Mouse (Mus musculus) lung, embryonic 14.5 days (tissue): ENCODE measurements around the gene Aldh16a1. TPM values are rescaled to one million over a fixed set of nuclear protein-coding genes. Genes with fewer than 3 reads are reported as not detected.
"Not testable (repeated sequence)": the region's sequence is repeated elsewhere in the genome, so short reads cannot be mapped to it uniquely, and the experiment has no call there.

Source experiments
- ATAC-seq: fragments of 200-750 bp; cut with Nextera tagmentation; 2 replicates; pipeline ENCODE4 v1.8.0; 2017; ENCODE audit warnings: mild to moderate bottlenecking, moderate TSS enrichment, moderate library complexity; ENCODE audit not compliant: insufficient read depth
- DNase-seq: peaks from one replicate; pipeline ENCODE4 v3.0.0-alpha.2; 2015
- H3K27ac ChIP-seq: fragments of 300-500 bp; sonication (generic); 2 replicates; pipeline ENCODE4 v1.5.1; 2014; ENCODE audit warnings: low read depth, mild to moderate bottlenecking, moderate library complexity
- H3K27me3 ChIP-seq: fragments of 300-500 bp; sonication (generic); 2 replicates; pipeline ENCODE4 v1.6.1; 2014; ENCODE audit warnings: low read length, control low read depth; ENCODE audit not compliant: insufficient read depth
- H3K36me3 ChIP-seq: fragments of 300-500 bp; sonication (generic); 2 replicates; pipeline ENCODE4 v1.6.1; 2014; ENCODE audit warnings: control low read depth; ENCODE audit not compliant: insufficient read depth
- H3K4me1 ChIP-seq: fragments of 300-500 bp; sonication (generic); 2 replicates; pipeline ENCODE4 v1.6.1; 2014; ENCODE audit warnings: antibody characterized with exemption, control low read depth; ENCODE audit not compliant: insufficient read depth
- H3K4me2 ChIP-seq: fragments of 300-500 bp; sonication (generic); 2 replicates; pipeline ENCODE4 v1.6.1; 2014; ENCODE audit warnings: mild to moderate bottlenecking
- H3K4me3 ChIP-seq: fragments of 300-500 bp; sonication (generic); 2 replicates; pipeline ENCODE4 v1.5.1; 2014; ENCODE audit warnings: low read depth, low read length
- H3K9ac ChIP-seq: fragments of 300-500 bp; sonication (generic); 2 replicates; pipeline ENCODE4 v1.6.1; 2014
- H3K9me3 ChIP-seq: fragments of 300-500 bp; sonication (generic); 2 replicates; pipeline ENCODE4 v1.6.1; 2016; ENCODE audit warnings: low read depth, low read length, control low read depth
- CTCF ChIP-seq: IDR thresholded peaks from 2 replicates; pipeline ENCODE4 v1.5.1; 2016; ENCODE audit warnings: antibody characterized with exemption, low read depth
- WGBS: fragments of 180-500 bp; shearing (Covaris S2); extraction: QIAGEN DNeasy Blood & Tissue Kit; methylation state at CpG from one replicate; pipeline ENCODE4 v1.1.7; 2014; 5-methylcytosine and 5-hydroxymethylcytosine counted together
- polyA plus RNA-seq: library from polyadenylated mRNA; unstranded; fragments of >200 nt; fragmentation: Nextera tagmentation; extraction: Ambion mirVana; gene quantifications from 2 replicates; pipeline ENCODE4 v1.2.1, GENCODE M21; 2014

Aldh16a1 gene
- polyA plus RNA-seq, 1 experiment from 2014 or later: 52.9 TPM

DNA sequence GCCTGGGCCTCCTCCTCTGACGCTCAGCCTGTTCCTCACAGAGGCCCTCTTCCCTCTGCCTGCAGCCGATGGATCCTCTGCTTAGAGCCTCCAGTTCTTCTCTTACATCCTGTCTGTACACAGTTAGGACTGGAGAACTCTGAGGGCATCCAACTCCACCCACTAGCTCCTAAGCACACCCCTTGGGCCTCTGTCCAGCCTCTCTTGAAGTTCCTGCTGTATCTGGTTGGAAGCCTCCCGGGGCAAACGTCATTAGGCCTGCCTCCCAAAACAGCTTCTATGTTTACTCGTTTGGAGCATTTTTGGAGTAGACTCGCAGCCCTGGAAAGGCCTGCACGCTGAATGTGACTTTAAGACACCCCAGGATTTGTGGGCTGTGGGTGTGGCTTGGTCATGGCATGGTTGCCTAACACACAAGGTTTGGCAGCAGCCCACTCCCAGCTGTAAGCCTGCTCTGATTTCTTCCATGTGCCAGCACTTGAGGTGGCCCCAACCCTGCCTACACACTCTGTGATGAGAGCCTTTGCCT is 50.7 kb downstream of the Aldh16a1 start, which contains the start of gene Fcgrt:
Gene Fcgrt, minus strand, starts transcription at position 200 of the 529 bp plus-strand sequence.
- Histone ChIP-seq H3K9me3 (no peaks in the 10 kb centered on the region), H3K27ac (peak within 1 kb of the TSS; percentile 85), H3K27me3 (no peaks in the 10 kb centered on the region), H3K36me3 (no peaks in the 10 kb centered on the region; the same call in 1 of the 2 replicates), H3K4me3 (peak within 1 kb of the TSS; percentile 32), H3K9ac (peak within 1 kb of the TSS; percentile 59), H3K4me1 (peaks cover 7% of the 10 kb centered on the region; the same call in 1 of the 2 replicates), H3K4me2 (peak within 1 kb of the TSS; percentile 59)
- DNase-seq (peak; percentile 97), ATAC-seq (peak; percentile 98)
- 14% methylated on average over 7 of the region's 7 CpGs for WGBS
- TF ChIP-seq CTCF: no peak

DNA sequence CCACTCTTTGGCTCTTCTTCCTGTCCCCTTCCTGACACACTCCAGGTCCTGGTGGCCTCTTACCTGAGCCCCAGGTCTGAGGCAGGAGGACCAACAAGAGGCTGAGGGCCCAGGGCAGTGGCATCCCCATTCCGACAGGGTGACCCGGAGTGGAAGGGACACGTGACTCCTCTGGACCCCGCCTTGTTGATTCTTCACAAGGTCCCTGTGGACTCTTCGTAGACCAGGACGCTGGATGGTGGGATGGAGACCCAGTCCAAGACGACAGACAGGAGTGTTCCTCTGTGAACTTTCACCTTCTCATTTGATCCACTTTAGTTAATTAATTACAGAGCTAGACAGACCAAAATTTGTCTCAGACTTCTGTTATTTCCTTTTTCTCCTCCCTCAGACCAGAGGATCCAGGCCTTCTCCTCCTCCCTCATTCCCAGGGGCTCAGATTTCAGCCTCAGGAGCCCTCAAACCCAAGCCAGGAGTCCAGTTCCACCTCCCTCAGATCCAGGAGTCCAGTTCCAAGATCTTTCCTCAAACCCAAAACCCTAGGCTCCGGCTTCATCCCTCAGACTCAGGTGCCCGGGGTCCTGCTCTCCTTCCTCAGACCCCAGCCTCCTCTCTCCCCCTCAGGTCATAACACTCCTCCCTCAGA is 51.3 kb downstream of the Aldh16a1 start:
- H3K4me3 ChIP-seq: peak overlapping the region; percentile 32
- no peak for TF ChIP-seq CTCF
- H3K4me1 ChIP-seq: peaks cover 7% of the 10 kb centered on the region; the same call in 1 of the 2 replicates
- peak overlapping the region; percentile 85 for H3K27ac ChIP-seq
- no peaks in the 10 kb centered on the region for H3K9me3 ChIP-seq
- H3K4me2 ChIP-seq: peak overlapping the region; percentile 59
- ATAC-seq (no peak), DNase-seq (no peak)
- peak overlapping the region; percentile 59 for H3K9ac ChIP-seq
- no peaks in the 10 kb centered on the region; the same call in 1 of the 2 replicates for H3K36me3 ChIP-seq
- no peaks in the 10 kb centered on the region for H3K27me3 ChIP-seq
- WGBS: 54% methylated on average over 9 of the region's 9 CpGs

DNA sequence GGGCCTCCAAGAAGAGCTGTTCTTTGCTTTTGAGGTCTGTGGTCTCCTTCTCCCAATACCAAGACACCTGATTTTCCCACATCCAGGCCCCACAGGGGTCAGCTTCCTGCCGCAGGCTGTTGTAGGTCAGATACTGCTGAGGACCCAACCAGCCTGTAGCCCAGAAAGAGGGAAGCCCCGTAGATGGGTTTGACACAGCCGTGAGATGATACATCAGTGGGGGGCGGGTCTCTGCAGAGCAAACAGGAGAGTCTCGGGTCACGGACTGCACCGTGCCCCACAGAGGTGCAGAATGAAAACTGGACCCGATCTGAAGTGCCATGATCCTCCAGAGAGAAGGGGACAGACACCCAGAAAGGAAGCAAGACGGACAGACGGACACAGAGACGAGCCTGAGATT is 51.9 kb downstream of the Aldh16a1 start:
- H3K9me3 ChIP-seq: no peaks in the 10 kb centered on the region
- H3K36me3 ChIP-seq: no peaks in the 10 kb centered on the region; the same call in 1 of the 2 replicates
- H3K27ac ChIP-seq: no peak overlapping the region
- no peak for TF ChIP-seq CTCF
- H3K4me1 ChIP-seq: peaks cover 7% of the 10 kb centered on the region; the same call in 1 of the 2 replicates
- H3K9ac ChIP-seq: peak overlapping the region; percentile 59; the same call in 1 of the 2 replicates
- 67% methylated on average over 11 of the region's 11 CpGs for WGBS
- H3K27me3 ChIP-seq: no peaks in the 10 kb centered on the region
- H3K4me2 ChIP-seq: peak overlapping the region; percentile 59
- no peak for DNase-seq
- H3K4me3 ChIP-seq: peak overlapping the region; percentile 32; the same call in 1 of the 2 replicates
- ATAC-seq: no peak

DNA sequence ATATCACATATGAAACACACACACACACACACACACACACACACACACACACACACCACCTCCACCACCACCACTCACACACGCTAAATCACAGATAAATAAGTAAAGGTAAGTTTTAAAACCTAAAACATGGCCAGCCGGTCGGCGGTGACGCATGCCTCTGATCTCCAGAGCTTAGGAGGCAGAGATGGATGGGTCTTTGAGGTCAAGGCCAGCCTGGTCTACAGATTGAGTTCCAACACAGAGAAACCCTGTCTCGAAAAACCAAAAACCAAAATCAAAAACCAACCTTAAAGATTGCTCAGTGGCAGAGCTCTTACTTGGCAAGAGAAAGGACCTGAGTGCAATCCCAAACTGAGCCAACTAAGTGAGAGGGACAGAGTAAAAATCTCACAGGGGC is 54.3 kb downstream of the Aldh16a1 start:
- Histone ChIP-seq H3K27ac (no peak overlapping the region), H3K4me1 (peaks cover 7% of the 10 kb centered on the region; the same call in 1 of the 2 replicates), H3K9ac (no peak overlapping the region), H3K9me3 (no peaks in the 10 kb centered on the region), H3K27me3 (no peaks in the 10 kb centered on the region), H3K36me3 (peaks cover 5% of the 10 kb centered on the region; the same call in 1 of the 2 replicates), H3K4me2 (no peak overlapping the region), H3K4me3 (no peak overlapping the region)
- DNase-seq: no peak
- WGBS: 75% methylated on average over 6 of the region's 6 CpGs
- no peak for TF ChIP-seq CTCF
- ATAC-seq: no peak

DNA sequence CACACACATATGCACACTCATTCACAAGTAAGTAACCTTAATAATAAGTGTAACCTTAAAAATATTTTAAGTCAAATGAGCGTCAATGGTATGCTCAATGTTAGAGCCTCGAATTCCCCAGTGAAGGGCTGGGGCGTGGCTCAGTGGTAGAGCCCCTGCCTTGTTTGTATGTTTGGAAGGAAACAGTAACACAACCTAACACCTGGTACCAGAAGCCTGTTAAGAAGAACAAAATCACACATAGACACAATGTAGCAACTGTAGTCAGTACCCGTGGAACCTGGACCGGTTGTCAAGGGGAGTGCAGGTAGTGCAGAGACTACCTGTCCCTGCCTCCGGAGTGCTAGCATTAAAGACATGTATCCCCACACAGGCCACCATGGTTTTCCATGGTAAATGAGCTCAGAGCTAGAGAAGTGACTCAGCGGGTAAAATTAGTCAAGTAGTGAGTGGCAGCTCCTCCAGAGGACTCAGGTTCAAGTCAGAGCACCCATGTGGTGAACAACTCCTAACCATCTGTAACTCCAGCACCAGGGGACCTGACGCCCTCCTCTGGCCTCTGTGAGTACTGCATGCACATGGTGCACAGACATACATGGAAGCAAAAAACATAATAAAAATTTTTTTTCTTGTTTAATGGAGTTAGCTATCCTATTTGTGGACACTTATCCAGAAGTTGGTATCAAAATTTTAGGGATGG is 55.7 kb downstream of the Aldh16a1 start:
- H3K27ac ChIP-seq: no peak overlapping the region
- H3K27me3 ChIP-seq: no peaks in the 10 kb centered on the region
- WGBS: 84% methylated on average over 8 of the region's 8 CpGs
- no peak overlapping the region for H3K4me3 ChIP-seq
- no peak overlapping the region for H3K4me2 ChIP-seq
- peaks cover 5% of the 10 kb centered on the region; the same call in 1 of the 2 replicates for H3K36me3 ChIP-seq
- peak; percentile 37 for TF ChIP-seq CTCF
- no peak overlapping the region for H3K9ac ChIP-seq
- DNase-seq (no peak), ATAC-seq (no peak)
- H3K4me1 ChIP-seq: no peaks in the 10 kb centered on the region
- no peaks in the 10 kb centered on the region for H3K9me3 ChIP-seq

DNA sequence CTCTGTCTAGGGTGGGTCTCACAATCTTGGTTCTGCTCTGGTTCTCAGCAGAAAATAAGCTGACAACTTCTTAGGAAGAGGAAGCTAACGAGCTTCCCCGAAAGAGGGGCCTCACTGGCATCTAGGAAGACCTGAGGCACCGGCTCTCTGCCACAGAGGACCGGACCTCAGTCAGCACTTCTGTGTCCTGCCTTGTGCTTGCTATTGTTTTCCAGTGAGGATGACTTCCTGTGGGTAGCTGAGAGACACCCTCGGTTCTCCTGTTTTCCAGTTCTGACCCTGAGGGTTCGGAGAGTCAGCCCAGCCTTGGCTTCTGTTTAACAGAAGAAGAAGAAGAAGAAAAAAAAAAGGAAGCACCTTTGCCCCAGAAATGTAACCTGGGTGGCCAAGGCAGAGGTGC is 56.9 kb downstream of the Aldh16a1 start:
- no peak for TF ChIP-seq CTCF
- ATAC-seq: no peak
- Histone ChIP-seq H3K9me3 (no peaks in the 10 kb centered on the region), H3K4me2 (no peak overlapping the region), H3K4me1 (peaks cover 4% of the 10 kb centered on the region; the same call in 1 of the 2 replicates), H3K36me3 (peaks cover 5% of the 10 kb centered on the region; the same call in 1 of the 2 replicates), H3K27me3 (no peaks in the 10 kb centered on the region), H3K9ac (no peak overlapping the region), H3K27ac (no peak overlapping the region), H3K4me3 (no peak overlapping the region)
- 54% methylated on average over 6 of the region's 6 CpGs for WGBS
- DNase-seq: no peak

DNA sequence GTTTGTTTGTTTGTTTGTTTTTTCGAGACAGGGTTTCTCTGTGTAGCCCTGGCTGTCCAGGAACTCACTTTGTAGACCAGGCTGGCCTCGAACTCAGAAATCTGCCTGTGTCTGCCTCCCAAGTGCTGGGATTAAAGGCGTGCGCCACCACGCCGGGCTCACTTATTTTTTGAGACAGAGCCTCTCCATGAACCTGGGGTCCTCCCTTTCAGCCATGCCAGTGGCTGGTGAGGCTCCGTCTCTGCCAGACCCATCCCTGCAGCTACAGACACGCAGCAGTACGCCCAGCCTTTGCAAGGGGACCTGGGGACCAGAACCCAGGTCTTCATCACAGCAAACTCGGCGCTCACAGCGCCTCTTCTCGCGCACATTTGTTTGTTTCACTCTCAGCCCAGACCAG is 58.4 kb downstream of the Aldh16a1 start:
- H3K4me2 ChIP-seq, ATAC-seq, H3K36me3 ChIP-seq, H3K27ac ChIP-seq, H3K4me1 ChIP-seq, H3K4me3 ChIP-seq, DNase-seq, H3K27me3 ChIP-seq, H3K9ac ChIP-seq, H3K9me3 ChIP-seq: not testable (repeated sequence)
- 93% methylated on average over 14 of the region's 14 CpGs for WGBS
